Mouse (Mus musculus) C2C12 (cell line): ENCODE data around the gene Scd2.

ENCODE experiments used
- CEBPB ChIP-seq: IDR thresholded peaks from one replicate; pipeline ENCODE4 v1.6.1; 2011; ENCODE audit warnings: low read depth, mild to moderate bottlenecking, control low read depth, moderate library complexity
- CTCF ChIP-seq: IDR thresholded peaks from one replicate; pipeline ENCODE4 v1.5.1; 2011; ENCODE audit not compliant: control insufficient read depth, insufficient read depth, insufficient read length
- MAX ChIP-seq: IDR thresholded peaks from one replicate; pipeline ENCODE4 v1.6.1; 2011; ENCODE audit warnings: mild to moderate bottlenecking, control low read depth
- USF1 ChIP-seq: IDR thresholded peaks from one replicate; pipeline ENCODE4 v1.6.1; 2011; ENCODE audit warnings: low read depth, mild to moderate bottlenecking, control low read depth, moderate library complexity

- TF ChIP-seq MAX (no peak), CTCF (no peak), CEBPB (no peak), USF1 (no peak)
Measured at GRCm38 (mm10) chr19:44265911-44266337, 27.6 kb upstream of the Scd2 start.
